Mouse (Mus musculus) CH12.LX (cell line): ENCODE measurements around the gene Ern1. TPM values are rescaled to one million over a fixed set of nuclear protein-coding genes. Genes with fewer than 3 reads are reported as not detected.

Experiments
- DNase-seq: peaks from one replicate; pipeline ENCODE4 v3.0.0-alpha.2; 2013; ENCODE audit errors: extremely low read depth
- H3K27ac ChIP-seq: 2 replicates; pipeline ENCODE4 v1.5.1; 2012; ENCODE audit warnings: low read depth, mild to moderate bottlenecking, control low read depth, moderate library complexity; ENCODE audit not compliant: insufficient read depth
- H3K27me3 ChIP-seq: replicated peaks from 2 replicates; pipeline ENCODE3; 2012; ENCODE audit warnings: inconsistent platforms
- H3K36me3 ChIP-seq, 2 experiments: replicated peaks in 1 of 2; 2 replicates each; pipeline versions ENCODE3 to v1.6.1; 2012; ENCODE audit warnings: inconsistent platforms in 1 of 2, low read length in 1 of 2, mild to moderate bottlenecking in 1 of 2, mixed read lengths in 1 of 2, moderate library complexity in 1 of 2; ENCODE audit not compliant: control insufficient read depth in 1 of 2, insufficient read depth in 1 of 2
- H3K4me1 ChIP-seq, 2 experiments: 2 replicates each; pipeline ENCODE4 v1.6.1; 2012; ENCODE audit warnings: inconsistent platforms in 1 of 2, moderate library complexity in 1 of 2; ENCODE audit not compliant: insufficient read depth in 2 of 2, control insufficient read depth in 1 of 2
- H3K4me2 ChIP-seq: 2 replicates; pipeline ENCODE4 v1.6.1; 2012; ENCODE audit warnings: low read depth, mild to moderate bottlenecking, control low read depth; ENCODE audit not compliant: poor library complexity, insufficient read depth, severe bottlenecking
- H3K4me3 ChIP-seq, 3 experiments: fragments of 150-350 bp in 1 of 3; sonication (generic) in 1 of 3; replicated peaks in 1 of 3; 2 replicates each; pipeline versions ENCODE3 to v1.5.1; 2011 to 2012; ENCODE audit warnings: low read depth in 2 of 3, low read length in 2 of 3, mild to moderate bottlenecking in 2 of 3, moderate library complexity in 2 of 3, control low read depth in 1 of 3, improper control_type of control experiment in 1 of 3, inconsistent platforms in 1 of 3, mixed read lengths in 1 of 3; ENCODE audit not compliant: poor library complexity in 1 of 3
- H3K79me2 ChIP-seq: replicated peaks from 2 replicates; pipeline ENCODE4 v1.6.1; 2012; ENCODE audit warnings: mild to moderate bottlenecking, moderate library complexity; ENCODE audit not compliant: control insufficient read depth, poor library complexity, insufficient read depth, severe bottlenecking; ENCODE audit errors: extremely low read depth
- H3K9ac ChIP-seq: 2 replicates; pipeline ENCODE4 v1.6.1; 2012; ENCODE audit warnings: low read depth, mild to moderate bottlenecking, control low read depth, moderate library complexity; ENCODE audit not compliant: insufficient read depth
- H3K9me3 ChIP-seq: replicated peaks from 2 replicates; pipeline ENCODE3; 2012; ENCODE audit warnings: low read length, inconsistent platforms, mixed read lengths
- BHLHE40 ChIP-seq: IDR thresholded peaks from 2 replicates; pipeline ENCODE4 v1.6.1; 2011; ENCODE audit warnings: mild to moderate bottlenecking, low read depth, low read length, improper control_type of control experiment
- CHD1 ChIP-seq: IDR thresholded peaks from 2 replicates; pipeline ENCODE4 v1.6.1; 2012; ENCODE audit warnings: low read depth, low read length, improper control_type of control experiment, inconsistent platforms
- CTCF ChIP-seq, 2 experiments: IDR thresholded peaks in 1 of 2; conservative IDR thresholded peaks in 1 of 2; 2 replicates each; pipeline ENCODE4 v1.5.1; 2011 to 2012; ENCODE audit warnings: low read depth in 2 of 2, low read length in 2 of 2, improper control_type of control experiment in 1 of 2, inconsistent platforms in 1 of 2, mild to moderate bottlenecking in 1 of 2, moderate library complexity in 1 of 2
- EP300 ChIP-seq: IDR thresholded peaks from 2 replicates; pipeline ENCODE4 v1.6.1; 2011; ENCODE audit warnings: low read length, improper control_type of control experiment
- ETS1 ChIP-seq: conservative IDR thresholded peaks from 2 replicates; pipeline ENCODE4 v1.6.1; 2012; ENCODE audit warnings: low read depth, mild to moderate bottlenecking, inconsistent platforms, low read length, improper control_type of control experiment, moderate library complexity
- GABPA ChIP-seq: IDR thresholded peaks from 2 replicates; pipeline ENCODE4 v1.6.1; 2012; ENCODE audit warnings: low read depth, low read length, improper control_type of control experiment, inconsistent platforms; ENCODE audit not compliant: insufficient replicate concordance
- HCFC1 ChIP-seq: IDR thresholded peaks from 2 replicates; pipeline ENCODE4 v1.6.1; 2012; ENCODE audit warnings: low read depth, mild to moderate bottlenecking, inconsistent platforms, low read length, improper control_type of control experiment
- IRF4 ChIP-seq: IDR thresholded peaks from 2 replicates; pipeline ENCODE4 v1.6.1; 2014; ENCODE audit warnings: low read depth, mild to moderate bottlenecking, inconsistent platforms, low read length, improper control_type of control experiment
- JUN ChIP-seq: IDR thresholded peaks from 2 replicates; pipeline ENCODE4 v1.6.1; 2011; ENCODE audit warnings: low read depth, mild to moderate bottlenecking, low read length, improper control_type of control experiment, moderate library complexity; ENCODE audit not compliant: insufficient read depth
- JUND ChIP-seq: conservative IDR thresholded peaks from 2 replicates; pipeline ENCODE4 v1.6.1; 2011; ENCODE audit warnings: low read depth, low read length, improper control_type of control experiment
- KAT2A ChIP-seq: IDR thresholded peaks from 2 replicates; pipeline ENCODE4 v1.6.1; 2012; ENCODE audit warnings: low read length, improper control_type of control experiment, inconsistent platforms; ENCODE audit not compliant: insufficient replicate concordance
- MAFK ChIP-seq: IDR thresholded peaks from 2 replicates; pipeline ENCODE4 v1.6.1; 2011; ENCODE audit warnings: low read length, improper control_type of control experiment; ENCODE audit not compliant: insufficient replicate concordance
- MAX ChIP-seq: IDR thresholded peaks from 2 replicates; pipeline ENCODE4 v1.6.1; 2011; ENCODE audit warnings: low read length, improper control_type of control experiment
- MAZ ChIP-seq: IDR thresholded peaks from 2 replicates; pipeline ENCODE4 v1.6.1; 2012; ENCODE audit warnings: low read depth, mild to moderate bottlenecking, inconsistent platforms, low read length, improper control_type of control experiment, moderate library complexity
- MYC ChIP-seq: IDR thresholded peaks from 2 replicates; pipeline ENCODE4 v1.6.1; 2011; ENCODE audit warnings: low read depth, mild to moderate bottlenecking, improper control_type of control experiment, low read length
- NELFE ChIP-seq: IDR thresholded peaks from 2 replicates; pipeline ENCODE4 v1.6.1; 2011; ENCODE audit warnings: low read depth, low read length, improper control_type of control experiment
- NRF1 ChIP-seq: IDR thresholded peaks from 2 replicates; pipeline ENCODE4 v1.6.1; 2014; ENCODE audit warnings: low read depth, mild to moderate bottlenecking, inconsistent platforms, low read length, improper control_type of control experiment, moderate library complexity
- POLR2AphosphoS2 ChIP-seq: IDR thresholded peaks from 2 replicates; pipeline ENCODE4 v1.6.1; 2011; ENCODE audit warnings: low read depth, low read length, improper control_type of control experiment
- RAD21 ChIP-seq: IDR thresholded peaks from 2 replicates; pipeline ENCODE4 v1.6.1; 2011; ENCODE audit warnings: low read depth, mild to moderate bottlenecking, low read length, improper control_type of control experiment, moderate library complexity
- RCOR1 ChIP-seq: conservative IDR thresholded peaks from 2 replicates; pipeline ENCODE4 v1.6.1; 2012; ENCODE audit warnings: low read depth, mild to moderate bottlenecking, inconsistent platforms, low read length, improper control_type of control experiment
- SIN3A ChIP-seq: IDR thresholded peaks from 2 replicates; pipeline ENCODE4 v1.6.1; 2012; ENCODE audit warnings: low read length, improper control_type of control experiment, inconsistent platforms
- SMC3 ChIP-seq: IDR thresholded peaks from 2 replicates; pipeline ENCODE4 v1.6.1; 2011; ENCODE audit warnings: low read depth, low read length, improper control_type of control experiment
- UBTF ChIP-seq: IDR thresholded peaks from 2 replicates; pipeline ENCODE4 v1.6.1; 2012; ENCODE audit warnings: low read depth, mild to moderate bottlenecking, inconsistent platforms, low read length, improper control_type of control experiment, moderate library complexity
- USF1 ChIP-seq: IDR thresholded peaks from 2 replicates; pipeline ENCODE4 v1.6.1; 2014; ENCODE audit warnings: low read depth, mild to moderate bottlenecking, inconsistent platforms, low read length, improper control_type of control experiment
- USF2 ChIP-seq: conservative IDR thresholded peaks from 2 replicates; pipeline ENCODE4 v1.6.1; 2011; ENCODE audit warnings: low read depth, low read length, improper control_type of control experiment
- ZNF384 ChIP-seq: IDR thresholded peaks from 2 replicates; pipeline ENCODE4 v1.6.1; 2012; ENCODE audit warnings: low read depth, low read length, improper control_type of control experiment, inconsistent platforms
- dilution Hi-C: fragments of 300-500 bp; cut with MboI; formaldehyde crosslinking; loops from 2 replicates; pipeline ENCODE4 v1.14.3; 2020; ENCODE audit warnings: low sequenced_read_pairs; ENCODE audit not compliant: extremely low pct_unique_long_range_greater_than_20kb, extremely low pct_ligation_motif_present
- in situ Hi-C: fragments of 300-500 bp; cut with MboI; formaldehyde crosslinking; loops from 3 replicates; pipeline ENCODE4 v1.14.3; 2019; ENCODE audit warnings: low sequenced_read_pairs, low pct_ligation_motif_present, low pct_unique_long_range_greater_than_20kb, mixed read lengths
- polyA plus RNA-seq: library from polyadenylated mRNA; unstranded; fragments of >175 nt; gene quantifications from 2 replicates; pipeline ENCODE4 v1.2.1, GENCODE M21; 2012; ENCODE audit warnings: low read depth; ENCODE audit not compliant: insufficient read length
- total RNA-seq, 2 experiments: library from RNA; depleted of rRNA; stranded (reverse); fragments of 300-350 nt in 1 of 2; fragments of >200 nt in 1 of 2; gene quantifications; 2 replicates each; pipeline ENCODE4 v1.2.3; 2012 to 2014

Ern1 gene
- total and polyA plus RNA-seq, 3 experiments, result 3.0 to 21.7 (median 7.7) TPM

- Histone ChIP-seq H3K27me3 (peaks cover 88% of the 10 kb centered on the region), H3K9ac (no peak overlapping the region), H3K27ac (no peak overlapping the region), H3K4me3 (no peak overlapping the region), H3K36me3 (no peaks in the 10 kb centered on the region), H3K9me3 (peaks cover 3% of the 10 kb centered on the region), H3K79me2 (no peaks in the 10 kb centered on the region), H3K4me2 (no peak overlapping the region), H3K4me1 (peaks cover 11% of the 10 kb centered on the region in 2 experiments; a peak in 3 of 4 replicates)
- DNase-seq, result no peak
- in situ Hi-C loops (no loop called here), dilution Hi-C loops (no loop called here)
- no peak for TF ChIP-seq MYC
- TF ChIP-seq JUND, result no peak
- no peak for TF ChIP-seq SIN3A
- no peak for TF ChIP-seq RAD21
- no peak for TF ChIP-seq GABPA
- TF ChIP-seq KAT2A, result no peak
- no peak for TF ChIP-seq USF1
- no peak for TF ChIP-seq MAX
- no peak for TF ChIP-seq MAFK
- TF ChIP-seq MAZ, result no peak
- no peak for TF ChIP-seq UBTF
- no peak for TF ChIP-seq EP300
- no peak for TF ChIP-seq ETS1
- TF ChIP-seq HCFC1, result no peak
- no peak for TF ChIP-seq CTCF (conservative IDR thresholded peaks at IDR 0.05 in 1 of 2, IDR thresholded peaks at IDR 0.05 in 1 of 2; ENCODE audit: low read depth in 2 of 2, low read length in 2 of 2)
- TF ChIP-seq POLR2AphosphoS2, result no peak
- TF ChIP-seq USF2, result no peak
- TF ChIP-seq JUN, result no peak
- TF ChIP-seq NELFE, result no peak
- no peak for TF ChIP-seq IRF4
Observed at GRCm38 (mm10) chr11:106351253-106351652, 136.4 kb downstream of the Ern1 start.

GRCm38 (mm10) chr11:106350853-106351252 lies 136.8 kb downstream of the Ern1 start:
- Histone ChIP-seq H3K27ac (no peak overlapping the region), H3K4me1 (peaks cover 10 to 11% of the 10 kb centered on the region in 2 experiments; a peak in 3 of 4 replicates), H3K4me3 (no peak overlapping the region), H3K9ac (no peak overlapping the region), H3K9me3 (peaks cover 3% of the 10 kb centered on the region), H3K27me3 (peaks cover 86% of the 10 kb centered on the region), H3K36me3 (no peaks in the 10 kb centered on the region), H3K4me2 (no peak overlapping the region), H3K79me2 (no peaks in the 10 kb centered on the region)
- DNase-seq, result no peak
- dilution Hi-C loops (no loop called here), in situ Hi-C loops (no loop called here)
- TF ChIP-seq KAT2A (no peak), NRF1 (no peak), RCOR1 (no peak), MAFK (no peak), BHLHE40 (no peak), CHD1 (no peak), ZNF384 (no peak), SMC3 (no peak)
